Mouse (Mus musculus) c-Kit-negative CD71-positive TER-119-positive erythroid progenitor cells, embryonic 14.5 days (primary cell): ENCODE data around the gene Kcnc1.

Experiments used
- DNase-seq: peaks from one replicate; pipeline ENCODE4 v3.0.0-alpha.2; 2013; ENCODE audit warnings: low read depth, low spot score

Kcnc1 gene

GRCm38 (mm10) chr7:46396231-46396927, at the start of gene Kcnc1:
Gene Kcnc1, plus strand, starts transcription at chr7:46396497.
- DNase-seq = no peak

GRCm38 (mm10) chr7:46347692-46348091, 48.6 kb upstream of the Kcnc1 start:
- no peak for DNase-seq

GRCm38 (mm10) chr7:46348813-46349212, 47.5 kb upstream of the Kcnc1 start:
- DNase-seq = no peak

GRCm38 (mm10) chr7:46350119-46350702, 46.1 kb upstream of the Kcnc1 start:
- DNase-seq = no peak

GRCm38 (mm10) chr7:46352748-46353147, 43.5 kb upstream of the Kcnc1 start:
- DNase-seq = no peak

GRCm38 (mm10) chr7:46353216-46353615, 43.1 kb upstream of the Kcnc1 start:
- DNase-seq = no peak

- no peak for DNase-seq
These were observed 42.4 kb upstream of the Kcnc1 start for GRCm38 (mm10) chr7:46353875-46354274.

GRCm38 (mm10) chr7:46361776-46362175, 34.5 kb upstream of the Kcnc1 start:
- no peak for DNase-seq

GRCm38 (mm10) chr7:46364154-46364553, 32.1 kb upstream of the Kcnc1 start:
- DNase-seq = no peak

GRCm38 (mm10) chr7:46365810-46366209, 30.5 kb upstream of the Kcnc1 start:
- no peak for DNase-seq

GRCm38 (mm10) chr7:46371104-46371503, 25.2 kb upstream of the Kcnc1 start:
- no peak for DNase-seq

GRCm38 (mm10) chr7:46376172-46377007, 19.9 kb upstream of the Kcnc1 start, which contains the start of gene Myod1:
Gene Myod1, plus strand, starts transcription at chr7:46376474.
- no peak for DNase-seq

- DNase-seq = no peak
These were observed 19.3 kb upstream of the Kcnc1 start for GRCm38 (mm10) chr7:46377008-46377346.

- DNase-seq = no peak
These were observed 18.2 kb upstream of the Kcnc1 start for GRCm38 (mm10) chr7:46378123-46378522.

GRCm38 (mm10) chr7:46378983-46379382, 17.3 kb upstream of the Kcnc1 start:
- no peak for DNase-seq

- no peak for DNase-seq
These were observed 15.7 kb upstream of the Kcnc1 start for GRCm38 (mm10) chr7:46380625-46381024.

GRCm38 (mm10) chr7:46387430-46387829, 8.9 kb upstream of the Kcnc1 start:
- DNase-seq = no peak

GRCm38 (mm10) chr7:46389456-46390085, 6.7 kb upstream of the Kcnc1 start:
- DNase-seq = no peak

- no peak for DNase-seq
These were observed 6.1 kb upstream of the Kcnc1 start for GRCm38 (mm10) chr7:46390226-46390625.

- DNase-seq = no peak
These were observed 4.6 kb upstream of the Kcnc1 start for GRCm38 (mm10) chr7:46391701-46392100.

- no peak for DNase-seq
These were observed 3.2 kb upstream of the Kcnc1 start for GRCm38 (mm10) chr7:46393116-46393515.
